Mouse (Mus musculus) mesoderm, embryonic 11.5 days (tissue): ENCODE measurements around the gene Foxd4.
"Not testable (repeated sequence)": the region's sequence is repeated elsewhere in the genome, so short reads cannot be mapped to it uniquely, and the experiment has no call there.

Experiments
- DNase-seq: peaks from one replicate; pipeline ENCODE4 v3.0.0-alpha.2; 2012; ENCODE audit warnings: low read depth, low spot score

The Foxd4 gene

DNA sequence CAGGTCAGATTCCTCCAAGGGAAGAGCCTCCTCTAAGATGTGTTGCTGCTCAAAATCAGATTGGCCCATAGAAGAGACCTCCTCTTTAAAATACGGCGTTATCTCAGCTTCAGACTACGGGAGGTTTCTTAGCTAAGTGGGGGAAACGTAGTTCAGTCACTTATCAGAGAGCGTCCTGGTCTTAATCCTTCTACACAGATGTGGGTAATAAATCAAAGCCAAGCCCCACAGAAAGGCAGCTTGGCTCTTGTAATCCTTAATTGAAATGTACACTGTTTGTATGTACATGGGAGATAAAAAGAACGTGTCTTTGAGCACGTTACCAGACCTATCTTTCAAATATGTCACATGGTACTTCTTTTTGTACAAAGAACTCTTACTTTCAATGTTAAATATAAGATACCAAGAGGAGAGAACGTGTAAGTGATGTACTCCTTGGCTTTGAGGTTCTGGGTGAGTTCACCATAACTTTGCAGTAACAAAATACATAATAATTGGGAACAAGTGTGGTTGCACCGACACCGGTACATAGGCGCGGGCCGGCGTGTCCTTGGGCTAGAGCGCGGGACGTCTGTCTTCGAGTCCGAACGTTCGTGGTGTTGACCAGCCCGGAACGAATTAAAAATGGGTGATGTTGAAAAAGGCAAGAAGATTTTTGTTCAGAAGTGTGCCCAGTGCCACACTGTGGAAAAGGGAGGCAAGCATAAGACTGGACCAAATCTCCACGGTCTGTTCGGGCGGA, 25.7 kb downstream of the Foxd4 start, which contains the start of gene Gm10053:
Gene Gm10053, plus strand, starts transcription at position 558 of the 742 bp plus-strand sequence.
- DNase-seq, result not testable (repeated sequence)

DNA sequence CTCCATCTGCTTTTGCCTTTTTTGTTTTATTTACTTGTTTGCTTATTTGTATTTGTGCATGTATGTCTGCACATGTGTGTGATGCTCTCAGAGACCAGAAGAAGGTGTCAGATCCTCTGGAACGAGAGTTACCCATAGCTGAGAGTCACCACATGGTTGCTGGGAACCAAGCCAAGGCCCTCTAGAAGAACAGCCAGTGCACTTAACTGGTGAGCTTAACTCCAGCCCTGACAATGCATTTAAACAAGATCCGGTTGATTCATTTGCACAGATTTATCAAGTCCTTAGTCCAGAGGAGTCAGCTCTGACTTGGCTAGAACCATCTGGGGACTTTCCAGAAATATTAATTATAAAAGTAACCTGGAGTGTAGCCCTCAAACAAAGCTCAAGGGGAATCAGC, 27.1 kb downstream of the Foxd4 start:
- DNase-seq, result no peak

DNA sequence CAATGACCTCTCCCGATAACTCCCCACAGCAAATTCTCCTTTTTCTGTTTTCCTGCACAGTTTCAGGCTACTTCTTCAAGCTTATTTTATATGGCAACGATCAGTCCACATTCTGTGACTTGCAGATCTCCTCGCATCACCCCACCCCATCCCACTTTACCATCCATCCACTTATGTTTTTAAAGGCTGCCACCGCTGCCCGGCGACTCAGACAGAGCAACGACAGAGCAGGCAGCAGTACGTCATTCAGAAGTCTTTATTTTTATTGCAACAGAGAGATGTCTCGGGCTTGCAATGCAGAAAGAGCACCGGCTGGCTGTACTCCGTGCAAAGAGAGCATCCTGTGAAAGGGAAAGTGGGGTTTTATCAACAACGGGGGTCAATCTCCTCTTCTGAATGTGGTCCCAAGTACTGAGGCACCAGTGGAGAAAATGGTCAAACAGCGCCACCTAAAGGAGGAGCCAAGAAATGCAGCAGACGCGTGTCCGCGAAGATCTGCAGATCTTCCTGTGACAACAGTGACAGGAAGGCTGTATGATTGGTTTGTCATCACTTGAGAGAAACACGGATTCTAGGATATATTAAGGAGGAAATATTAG, 29.9 kb downstream of the Foxd4 start:
- DNase-seq, result peak; percentile 89

DNA sequence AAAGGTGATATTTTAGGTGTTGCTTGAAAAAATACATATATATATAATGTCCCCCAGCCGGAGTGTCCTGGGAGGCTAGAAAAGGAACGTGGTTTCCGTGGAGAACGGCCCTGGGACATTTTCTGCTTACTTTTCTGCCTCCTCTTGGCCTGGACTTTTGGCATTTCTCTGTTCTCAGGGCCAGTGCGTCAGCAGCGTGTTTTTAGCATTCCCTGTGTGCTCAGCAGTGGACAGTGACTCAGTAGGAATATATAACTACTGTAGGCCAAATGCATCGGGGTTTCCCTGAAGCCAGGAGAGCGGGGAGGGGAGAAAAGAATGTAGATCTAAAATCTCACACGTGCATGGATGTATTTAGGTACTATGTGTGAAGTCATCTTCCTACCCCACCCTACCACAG, 35.6 kb downstream of the Foxd4 start:
- no peak for DNase-seq

DNA sequence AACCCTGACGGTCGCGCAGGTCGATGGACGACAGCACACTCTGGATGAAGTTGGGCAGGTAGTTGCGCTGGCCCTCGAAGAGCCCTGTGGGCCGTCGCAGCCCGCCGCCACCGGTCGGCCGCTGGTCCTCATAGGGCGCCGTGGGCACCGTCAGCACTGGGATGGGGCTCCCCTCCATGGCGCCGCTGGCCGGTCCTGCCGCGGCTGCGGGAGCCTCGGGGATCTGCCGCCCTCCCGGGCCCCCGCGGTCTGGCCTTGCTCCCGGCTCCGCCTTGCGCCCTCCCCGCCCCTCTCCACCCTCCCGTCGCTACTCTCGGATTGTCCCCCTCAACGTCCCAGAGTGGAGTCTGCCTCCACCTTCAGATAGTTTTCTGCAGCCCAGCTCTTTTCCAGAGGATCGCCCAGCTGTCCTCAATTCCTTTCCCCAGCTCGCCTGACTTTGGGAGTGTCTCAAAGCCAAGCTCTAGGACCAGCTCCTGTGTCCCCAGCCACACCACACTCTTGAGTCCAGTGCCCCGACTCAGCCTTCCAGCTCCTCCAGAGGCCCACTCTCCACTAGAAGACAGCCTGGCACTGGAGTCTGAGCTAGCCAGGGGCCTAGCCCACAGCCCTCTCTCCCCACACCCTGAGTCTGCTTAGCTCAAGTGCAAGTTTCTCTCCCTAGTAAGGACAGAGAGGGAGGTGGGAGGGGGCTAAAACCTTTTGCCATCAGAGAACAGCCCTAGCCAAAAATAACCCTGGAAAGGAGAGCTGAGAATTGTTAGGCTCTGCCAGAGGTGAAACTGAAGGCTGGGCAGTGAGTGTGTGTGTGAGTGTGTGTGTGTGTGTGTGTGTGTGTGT, 39.2 kb downstream of the Foxd4 start, which contains the start of gene Pgm5:
Gene Pgm5, minus strand, starts transcription at position 244 of the 840 bp plus-strand sequence.
- no peak for DNase-seq

DNA sequence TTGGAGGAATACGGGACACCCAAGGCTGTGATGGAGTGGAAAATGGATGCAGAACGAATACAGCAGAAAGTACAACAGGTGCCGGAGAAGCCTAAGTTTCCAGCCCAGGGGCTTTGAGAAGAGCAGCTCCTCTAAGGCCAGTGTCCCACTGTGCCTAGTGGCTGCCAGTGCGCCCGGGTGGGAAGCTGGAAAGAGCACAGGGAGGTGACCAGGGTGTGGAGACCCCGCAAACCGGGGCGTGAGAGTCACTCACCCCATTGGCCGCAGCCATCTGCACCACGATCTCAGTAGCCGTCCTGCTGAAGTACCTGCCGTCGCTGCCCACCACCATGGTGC, 39.8 kb downstream of the Foxd4 start:
- DNase-seq, result no peak

DNA sequence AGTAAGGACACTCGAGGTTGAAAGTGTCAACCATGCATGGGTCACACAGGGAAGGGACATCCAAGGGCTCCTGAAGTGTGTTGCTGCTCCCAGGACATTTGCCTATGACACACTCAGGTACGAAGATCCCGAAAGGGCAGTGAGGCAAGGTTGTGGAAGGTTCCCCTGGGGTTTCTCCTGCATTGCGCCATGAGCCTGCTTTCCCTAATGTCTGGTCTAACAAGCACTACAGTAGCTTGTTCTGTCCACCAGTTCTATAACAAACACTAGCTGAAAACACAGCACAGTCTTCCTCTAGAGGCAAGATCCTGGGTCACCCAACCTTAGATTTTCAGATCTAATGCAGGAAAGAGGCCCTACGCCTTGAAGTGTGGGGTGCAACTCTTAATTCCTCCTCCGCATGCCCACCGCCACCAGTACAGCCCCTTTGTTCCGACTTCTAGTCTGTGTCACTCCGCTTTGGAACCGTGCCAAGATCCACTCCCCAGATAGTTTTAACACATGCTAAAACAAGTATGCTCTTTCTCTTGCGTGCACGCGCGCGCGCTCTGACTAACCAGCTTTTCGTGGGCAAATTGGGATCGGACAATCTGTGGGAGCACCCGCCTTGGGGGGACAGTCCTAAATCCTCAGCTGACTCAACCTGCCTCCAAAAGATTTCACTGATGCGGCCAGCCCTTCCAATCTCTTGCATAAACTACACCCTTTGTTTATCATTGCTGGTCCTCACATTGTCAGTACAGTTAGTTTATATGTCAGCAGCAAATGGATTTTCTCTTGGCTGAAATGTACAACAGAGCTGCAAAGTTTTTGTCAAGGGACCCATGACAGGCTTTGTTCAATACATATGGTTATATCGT, 49.3 kb downstream of the Foxd4 start:
- DNase-seq, result no peak
